Mouse (Mus musculus) retina, adult 2 months (tissue): ENCODE results near the gene Gm10974.

Experiments used
- DNase-seq: peaks from one replicate; pipeline ENCODE4 v3.0.0-alpha.2; 2012; ENCODE audit warnings: low read depth, low spot score

Gm10974 gene

DNA sequence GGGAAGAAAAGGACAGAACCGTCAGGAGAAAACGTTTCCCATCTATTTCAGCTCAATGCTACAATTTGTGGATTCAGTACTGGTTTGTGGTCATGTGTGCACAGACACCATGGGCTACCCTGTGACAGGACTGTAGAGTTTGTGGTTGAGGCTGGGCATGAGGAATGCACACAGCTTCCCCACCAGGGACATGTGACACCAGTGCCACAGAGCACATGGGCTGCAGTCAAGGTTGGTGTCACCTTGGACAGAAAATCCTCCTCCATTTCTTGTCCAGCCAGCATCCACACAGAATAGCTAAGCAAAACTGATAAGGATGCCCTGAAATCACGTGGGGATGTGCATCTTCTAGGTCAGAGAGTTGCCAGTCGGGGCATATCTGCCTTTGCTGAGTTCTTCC, 39.1 kb downstream of the Gm10974 start:
- no peak for DNase-seq

GRCm38 (mm10) chr7:66405541-66405940, 39.8 kb downstream of the Gm10974 start:
- DNase-seq: no peak

DNA sequence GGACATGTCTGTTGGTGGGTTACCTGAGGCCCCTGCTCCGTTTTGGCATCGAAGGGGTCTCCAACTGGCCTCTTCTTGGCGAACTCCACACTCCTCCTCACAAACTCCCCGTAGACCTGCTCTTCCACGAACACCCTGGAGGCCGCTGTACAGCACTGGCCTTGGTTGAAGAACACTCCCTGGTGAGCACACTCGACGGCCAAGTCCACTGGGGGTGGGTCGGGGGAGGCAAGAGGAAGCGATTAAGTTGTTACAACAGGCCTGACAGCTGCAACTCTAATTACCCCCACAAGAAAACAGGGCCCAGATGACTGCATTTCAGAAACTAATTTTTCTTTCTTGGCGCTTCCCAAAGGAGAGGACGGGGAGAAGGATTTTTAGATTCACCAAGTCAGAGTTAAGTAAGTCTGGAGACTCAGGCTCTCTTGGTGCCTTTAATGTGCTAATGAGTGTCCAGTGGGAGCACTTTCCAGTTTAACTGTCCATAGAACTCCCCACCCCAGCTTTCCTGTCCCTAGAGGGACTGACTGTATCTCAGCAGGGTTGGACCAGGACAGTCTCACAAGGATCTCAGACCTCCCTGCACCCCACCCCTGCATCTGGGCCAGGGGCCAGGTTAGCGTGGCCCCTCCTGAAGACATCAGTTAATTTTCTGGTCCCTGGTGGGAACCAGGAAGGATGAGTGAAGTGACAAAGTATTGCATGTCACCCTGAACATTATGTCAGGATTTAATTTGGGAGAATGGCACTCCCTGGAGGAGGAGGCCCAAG, 40.4 kb downstream of the Gm10974 start:
- DNase-seq: no peak

DNA sequence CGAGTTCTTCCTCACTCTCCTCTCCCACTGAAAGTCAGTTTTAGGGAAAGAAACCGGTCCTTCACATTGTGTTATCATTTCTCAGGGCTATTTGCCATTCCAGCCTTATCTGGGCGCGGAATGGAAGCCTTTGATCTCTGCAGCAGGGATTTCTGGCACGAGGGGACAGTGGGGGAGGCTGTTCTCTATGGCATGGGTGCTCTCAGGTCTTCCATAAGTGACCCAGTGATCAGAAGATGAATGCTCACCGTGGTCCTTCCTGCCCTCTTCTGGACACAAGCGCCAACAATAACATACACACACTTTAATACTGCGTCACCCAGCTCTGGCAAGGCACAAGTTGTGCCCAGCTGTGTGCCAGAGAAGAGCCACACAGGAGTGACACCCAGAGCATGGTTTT, 41.3 kb downstream of the Gm10974 start:
- no peak for DNase-seq

GRCm38 (mm10) chr7:66409433-66409832, 43.7 kb downstream of the Gm10974 start:
- no peak for DNase-seq

- DNase-seq: no peak
Measured at GRCm38 (mm10) chr7:66413093-66413492, 47.4 kb downstream of the Gm10974 start.

- DNase-seq: no peak
Measured at GRCm38 (mm10) chr7:66416829-66417228, 51.1 kb downstream of the Gm10974 start.

DNA sequence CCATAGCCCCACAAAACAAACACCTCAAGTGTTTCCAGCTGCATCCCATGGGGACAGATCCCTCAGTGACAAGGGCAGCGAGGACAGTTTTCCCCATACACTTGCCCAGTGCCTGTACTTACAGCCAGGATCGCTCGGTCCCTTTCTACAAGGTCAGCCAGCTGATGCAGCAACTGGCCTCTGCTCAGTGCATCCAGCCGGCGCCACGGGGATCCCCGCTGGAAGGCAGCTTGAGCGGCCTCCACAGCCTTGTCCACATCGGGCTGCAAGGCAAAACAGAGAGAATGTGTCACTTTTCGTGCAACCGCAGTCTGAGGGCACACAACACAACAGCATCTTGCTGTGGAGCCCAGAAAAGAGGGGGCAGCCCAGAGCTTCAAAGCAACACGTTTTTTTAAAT, 53.3 kb downstream of the Gm10974 start:
- DNase-seq: no peak

- no peak for DNase-seq
Measured at GRCm38 (mm10) chr7:66421903-66422302, 56.2 kb downstream of the Gm10974 start.

- no peak for DNase-seq
Measured at GRCm38 (mm10) chr7:66427053-66427436, 61.3 kb downstream of the Gm10974 start.

DNA sequence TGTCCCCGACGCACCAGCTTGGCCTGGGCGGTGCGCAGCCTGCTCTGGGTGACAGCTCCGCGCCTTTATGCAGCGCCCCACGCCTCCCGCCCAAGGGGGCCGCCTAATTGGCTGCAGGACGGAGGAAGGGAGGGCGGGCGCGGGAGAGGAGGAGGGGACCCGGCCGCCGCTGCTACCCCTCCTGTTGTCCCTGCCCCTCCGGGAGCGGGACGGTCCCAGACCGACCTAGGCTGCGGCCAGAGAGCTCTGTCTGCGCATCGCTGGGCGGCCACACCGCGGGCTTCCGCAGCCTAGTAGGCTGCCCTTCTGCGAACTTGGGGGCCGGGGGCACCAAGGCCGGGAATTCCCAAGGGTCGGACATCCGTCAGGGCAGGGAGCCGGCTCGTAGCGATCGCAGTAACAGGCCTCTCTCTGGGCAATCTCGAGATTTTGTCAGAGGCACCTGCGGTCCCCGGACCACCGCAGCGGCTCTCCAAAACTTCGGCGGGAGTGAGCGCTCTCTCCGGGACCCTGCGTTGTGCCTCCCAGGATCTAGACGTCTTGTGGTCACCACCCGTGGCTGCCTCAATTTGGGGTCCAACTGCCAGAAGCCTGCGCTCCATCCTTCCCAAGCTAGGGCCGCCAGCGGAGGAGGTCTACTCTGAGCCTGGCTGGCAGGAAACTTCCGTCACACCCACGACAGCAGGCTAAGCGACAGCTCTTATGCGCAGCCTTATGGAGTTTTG, 61.9 kb downstream of the Gm10974 start, which contains the start of gene Aldh1a3:
Aldh1a3 (minus strand) TSS at position 81 of the 725 bp plus-strand sequence.
- DNase-seq: no peak

- DNase-seq: peak; percentile 40
Measured at GRCm38 (mm10) chr7:66434453-66434935, 68.8 kb downstream of the Gm10974 start.
